Mouse (Mus musculus) C2C12 (cell line): ENCODE data around the gene Tmem107.

Experiments
- CEBPB ChIP-seq: IDR thresholded peaks from one replicate; pipeline ENCODE4 v1.6.1; 2011; ENCODE audit warnings: low read depth, mild to moderate bottlenecking, control low read depth, moderate library complexity
- CTCF ChIP-seq: IDR thresholded peaks from one replicate; pipeline ENCODE4 v1.5.1; 2011; ENCODE audit not compliant: control insufficient read depth, insufficient read depth, insufficient read length
- MYOG ChIP-seq: IDR thresholded peaks from one replicate; pipeline ENCODE4 v1.6.1; 2011; ENCODE audit not compliant: control insufficient read depth, insufficient read length; ENCODE audit errors: extremely low read depth
- USF1 ChIP-seq: IDR thresholded peaks from one replicate; pipeline ENCODE4 v1.6.1; 2011; ENCODE audit warnings: low read depth, mild to moderate bottlenecking, control low read depth, moderate library complexity

- TF ChIP-seq CEBPB (no peak), MYOG (no peak), USF1 (no peak), CTCF (no peak)
Observed at GRCm38 (mm10) chr11:69067601-69068000, 3.0 kb upstream of the Tmem107 start.
